Mouse (Mus musculus): ENCODE measurements around the gene Fgf2.

The Fgf2 gene

DNA sequence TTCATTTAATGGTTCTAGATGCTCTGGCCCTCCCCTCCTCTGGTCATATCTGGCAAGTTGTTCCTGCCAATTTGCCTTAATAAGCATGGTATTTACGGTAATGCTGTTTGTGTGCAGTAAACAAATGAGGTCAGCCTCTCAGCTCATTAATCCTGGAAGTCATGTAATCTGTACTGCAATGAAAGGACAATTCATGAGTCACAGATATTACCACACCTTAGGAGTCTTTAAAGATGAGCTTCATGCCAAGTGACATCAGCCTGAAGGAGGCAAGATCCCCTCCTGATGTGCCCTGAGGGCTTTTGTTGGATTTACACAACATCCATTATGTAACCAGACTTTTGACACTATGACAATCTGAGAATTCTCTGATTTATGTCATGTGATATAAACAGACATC lies 6.6 kb downstream of the Fgf2 start:
- no peak for DNase-seq (ENCODE audit: low spot score in 2 of 2)

DNA sequence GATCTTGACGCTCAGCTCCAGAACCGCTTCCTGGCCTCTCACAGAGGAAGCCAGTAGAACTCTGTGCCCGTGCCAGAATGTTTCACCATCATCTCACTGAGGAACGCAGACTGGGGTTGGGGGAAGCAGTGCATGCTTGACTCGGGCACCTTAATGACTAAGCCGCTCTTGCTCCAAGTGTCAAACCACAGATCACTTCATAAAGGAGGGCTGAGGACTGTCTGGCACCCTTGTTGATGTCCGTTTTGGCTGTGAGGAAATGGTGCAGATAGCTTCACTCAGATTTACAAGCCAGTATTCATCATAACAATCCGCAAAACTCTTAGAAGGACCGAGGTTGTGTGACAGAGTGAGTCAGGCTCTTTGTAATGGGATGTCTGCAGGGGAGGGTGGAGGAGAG lies 12.6 kb downstream of the Fgf2 start:
- no peak for DNase-seq (ENCODE audit: low spot score in 2 of 2)

DNA sequence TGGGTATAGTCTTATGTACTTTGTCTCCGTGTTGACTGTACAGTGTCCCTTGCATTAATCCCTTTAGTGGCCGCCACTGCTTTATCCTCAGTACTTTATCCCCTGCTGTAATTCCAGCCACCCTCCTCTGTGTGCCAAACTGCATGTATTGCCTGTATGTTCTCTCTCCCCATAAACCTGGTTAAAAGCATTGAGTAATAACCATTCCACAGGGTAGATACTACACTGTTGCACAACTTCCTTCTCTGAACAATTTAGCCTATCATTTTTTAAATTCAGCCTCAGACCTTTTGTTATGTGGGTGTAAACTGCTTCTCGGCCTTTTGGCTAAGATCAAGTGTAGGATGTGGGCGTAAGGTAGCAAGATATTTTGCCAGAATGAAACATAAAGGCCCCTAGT lies 17.0 kb downstream of the Fgf2 start:
- DNase-seq (ENCODE audit: low spot score in 2 of 2), result no peak

DNA sequence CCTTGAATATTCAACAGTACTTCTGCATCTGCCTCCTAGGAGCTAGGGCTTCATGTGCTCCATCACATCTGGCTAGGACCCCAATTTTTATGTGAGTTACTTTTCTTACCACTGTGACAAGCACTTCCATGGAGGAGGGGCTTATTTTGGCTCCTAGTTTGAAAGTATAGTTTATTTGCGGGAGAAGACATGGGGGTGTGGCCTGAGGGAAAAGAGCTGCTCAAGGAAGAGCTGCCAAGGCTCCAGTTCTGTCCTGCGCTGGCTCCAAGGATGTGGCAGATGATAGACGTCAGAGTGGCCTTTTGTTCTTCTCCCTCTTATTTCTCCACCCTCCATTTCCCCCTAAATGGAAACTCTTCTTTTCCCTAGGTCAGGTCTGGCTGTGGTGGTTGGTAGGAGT lies 17.8 kb downstream of the Fgf2 start:
- no peak for DNase-seq (ENCODE audit: low spot score in 2 of 2)

DNA sequence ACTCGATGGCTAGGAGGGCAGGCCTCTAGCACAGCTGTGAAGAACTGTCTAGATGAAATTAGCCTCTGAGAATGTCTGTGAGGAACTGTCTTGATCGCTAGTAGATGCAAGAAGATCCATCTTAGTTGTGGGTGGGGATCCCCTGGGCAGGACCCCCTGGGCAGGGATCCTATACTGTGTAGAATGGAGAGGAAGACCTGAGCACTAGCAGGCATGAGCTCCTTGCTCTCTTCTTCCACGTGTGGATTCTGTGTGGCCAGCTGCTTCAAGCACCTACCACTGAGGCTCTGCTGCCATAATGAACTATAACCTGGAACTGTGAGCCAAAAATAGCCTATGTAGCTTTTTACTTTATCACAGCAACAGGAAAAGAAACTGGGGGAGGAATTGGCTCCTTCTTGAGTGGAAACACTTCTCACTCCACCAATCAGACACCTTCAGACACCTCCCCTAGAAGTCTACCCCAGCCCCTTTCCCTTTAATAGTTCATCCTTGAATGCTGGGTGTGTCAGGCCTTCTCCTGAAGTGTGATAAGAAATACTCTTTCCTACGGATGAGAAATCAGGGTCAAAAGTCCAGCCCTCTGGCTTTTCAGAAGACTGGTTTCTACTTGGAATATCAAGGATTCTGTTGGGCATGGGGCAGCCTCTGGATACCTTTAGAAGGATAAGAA lies 18.4 kb downstream of the Fgf2 start:
- DNase-seq (ENCODE audit: low spot score in 2 of 2), result no peak

DNA sequence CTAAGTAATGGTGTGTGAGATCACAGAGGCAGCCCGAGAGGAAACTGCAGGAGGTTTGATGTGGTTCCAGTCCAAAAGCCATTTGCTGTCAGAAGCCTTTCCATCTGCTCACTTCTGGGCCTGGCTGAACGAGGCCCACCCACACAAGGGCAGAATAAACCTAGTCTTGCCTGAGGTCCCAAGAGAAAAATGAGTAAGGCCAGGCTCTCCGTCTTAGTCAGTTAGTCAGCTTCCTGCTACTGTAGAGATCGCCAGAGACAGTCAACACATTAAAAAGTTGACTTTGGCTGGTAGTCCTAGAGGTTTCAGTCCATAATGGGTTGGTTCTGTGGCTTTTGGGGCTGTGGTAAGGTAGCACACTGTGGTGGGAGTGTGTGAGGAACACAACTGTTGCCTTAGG lies 22.3 kb downstream of the Fgf2 start:
- DNase-seq (ENCODE audit: low spot score in 2 of 2), result no peak

DNA sequence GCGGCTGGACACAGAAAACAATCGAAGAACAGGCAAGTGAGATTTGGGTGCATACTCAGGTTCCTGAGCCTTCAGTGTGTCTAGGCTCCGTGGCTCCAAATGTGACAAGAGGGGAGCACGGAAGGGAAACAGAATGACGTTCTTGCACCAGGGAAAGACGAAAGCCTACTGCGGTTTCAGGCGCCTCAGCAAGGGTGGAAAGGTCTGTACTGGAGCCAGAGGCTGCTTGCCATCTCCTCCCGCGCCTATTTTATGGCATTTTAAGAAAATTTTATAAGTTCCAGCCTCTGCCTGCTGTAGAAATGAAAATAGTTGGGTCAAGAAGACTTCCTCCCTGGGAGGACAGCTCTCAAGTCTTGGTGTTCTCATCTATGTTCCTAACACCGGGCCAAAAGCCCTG lies 25.6 kb downstream of the Fgf2 start:
- no peak for DNase-seq (ENCODE audit: low spot score in 2 of 2)

DNA sequence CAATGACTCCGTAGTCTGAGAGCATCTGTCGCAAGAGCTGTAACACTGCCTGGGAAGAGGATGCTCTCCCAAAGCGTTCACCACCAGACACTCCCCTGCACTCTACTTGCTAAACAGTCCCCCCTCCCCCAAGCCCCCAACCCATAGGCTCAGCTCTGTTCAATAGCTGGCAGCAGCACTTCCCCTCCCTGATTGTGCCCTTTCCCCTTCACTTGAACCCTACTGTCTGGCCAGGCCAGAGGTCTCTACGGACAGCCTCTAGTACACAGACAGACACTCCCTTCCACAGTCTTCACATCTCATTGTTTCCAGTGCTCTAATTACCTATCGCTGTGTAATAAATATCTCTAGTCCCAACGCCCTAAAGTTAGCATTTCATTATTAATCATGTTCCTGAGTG lies 29.8 kb downstream of the Fgf2 start:
- no peak for DNase-seq (ENCODE audit: low spot score in 2 of 2)

DNA sequence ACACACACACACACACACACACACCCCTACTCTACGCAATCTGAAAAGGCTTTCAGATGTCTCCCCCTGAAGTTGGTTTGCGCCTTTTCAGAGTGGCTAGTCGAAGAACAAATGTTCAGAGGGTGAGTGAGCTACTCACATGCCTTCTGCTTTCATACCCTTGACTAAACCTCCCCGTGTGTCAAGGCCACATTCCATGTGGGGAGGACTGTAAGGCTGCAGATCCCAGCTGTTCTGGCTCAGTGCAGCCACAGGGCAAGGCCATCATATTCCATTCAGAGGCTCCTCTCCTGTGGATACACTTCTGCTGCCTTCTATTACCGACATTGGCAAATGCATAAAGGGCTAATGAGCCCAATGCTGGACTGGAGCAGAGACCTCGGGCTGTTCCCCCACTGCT lies 30.3 kb downstream of the Fgf2 start:
- DNase-seq (ENCODE audit: low spot score in 2 of 2), result no peak

DNA sequence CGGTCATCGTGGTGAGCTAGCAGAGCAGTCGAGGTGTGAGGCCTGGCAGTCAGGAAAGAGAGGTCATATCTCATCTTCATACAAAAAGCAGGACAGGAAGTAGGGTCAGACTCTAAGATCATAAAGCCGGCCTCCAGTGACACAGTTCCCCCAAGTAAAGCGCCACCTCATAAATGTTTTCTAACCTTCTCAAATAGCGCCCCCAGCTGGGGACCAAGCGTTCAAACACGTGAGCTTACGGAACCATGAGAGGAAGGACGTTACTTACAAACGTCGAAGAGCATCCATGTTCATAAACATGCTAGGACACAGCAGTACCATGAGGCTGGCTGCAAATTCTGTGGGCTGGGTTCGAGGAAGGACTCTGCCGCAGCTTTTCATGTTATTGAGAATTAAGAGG lies 31.1 kb downstream of the Fgf2 start:
- no peak for DNase-seq (ENCODE audit: low spot score in 2 of 2)

DNA sequence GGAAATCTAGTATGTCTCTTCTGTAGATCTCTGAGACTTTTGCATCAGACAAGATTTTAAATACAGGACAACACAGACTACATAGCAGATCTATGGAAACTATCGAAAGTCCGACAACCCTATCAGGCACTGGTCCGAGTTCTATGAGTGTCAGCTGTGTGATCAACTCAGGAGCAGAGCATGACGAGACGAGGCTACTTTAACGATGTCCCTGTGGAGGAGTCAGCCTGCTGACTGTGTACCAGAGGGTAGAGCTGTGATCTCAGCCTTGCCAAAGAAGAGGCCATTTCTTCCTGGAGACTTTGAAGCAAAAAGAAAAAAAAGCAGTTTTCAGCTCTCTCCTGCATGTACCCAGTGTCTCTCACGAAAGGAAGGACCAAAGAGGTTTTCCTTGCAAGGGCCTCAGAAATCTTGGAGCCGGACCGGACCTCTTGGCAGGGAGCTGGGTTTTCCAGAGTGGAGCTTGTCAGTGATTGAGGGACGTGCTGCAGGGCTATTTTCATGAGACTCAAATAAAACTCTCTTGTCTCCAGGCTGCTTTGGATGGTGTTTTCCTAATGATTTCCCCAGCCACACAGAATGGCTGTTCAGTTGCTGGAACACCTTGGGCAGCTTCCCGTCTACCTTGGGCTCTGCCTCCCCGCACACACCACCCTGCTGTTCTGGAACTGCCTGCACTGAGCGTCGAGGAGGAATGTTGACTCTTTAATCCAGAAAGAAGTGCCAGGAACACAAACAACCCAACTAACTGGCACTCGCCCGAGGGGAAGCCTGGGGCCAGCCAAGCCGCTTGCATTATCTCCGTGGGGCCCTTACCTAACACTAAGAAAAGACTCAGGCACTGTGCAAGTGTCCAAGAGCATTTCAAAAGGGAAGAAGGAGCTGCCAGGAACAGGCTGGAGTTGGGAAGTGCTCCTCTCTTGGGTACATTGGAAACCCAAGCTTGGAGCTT lies 32.1 kb downstream of the Fgf2 start:
- no peak for DNase-seq (ENCODE audit: low spot score in 2 of 2)

DNA sequence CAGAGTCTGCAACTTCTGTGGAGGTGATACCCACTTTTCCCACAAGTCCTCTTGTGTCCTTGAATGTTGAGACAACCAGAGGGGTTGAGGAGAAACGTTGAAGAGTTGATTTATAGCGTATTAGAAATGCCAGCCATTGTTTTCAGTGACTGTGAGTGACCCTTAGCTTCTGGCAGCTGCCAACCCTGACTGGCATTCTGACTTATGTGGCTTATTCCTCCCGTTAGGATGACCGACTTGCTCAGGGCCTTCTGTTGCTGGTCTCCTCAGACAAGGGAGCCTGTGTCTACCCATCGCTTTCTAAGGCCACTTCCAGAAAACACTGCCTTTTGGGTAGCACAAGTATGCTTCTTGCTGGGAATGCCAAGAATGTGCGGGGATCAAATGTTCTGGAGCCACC lies 33.3 kb downstream of the Fgf2 start:
- no peak for DNase-seq (ENCODE audit: low spot score in 2 of 2)

DNA sequence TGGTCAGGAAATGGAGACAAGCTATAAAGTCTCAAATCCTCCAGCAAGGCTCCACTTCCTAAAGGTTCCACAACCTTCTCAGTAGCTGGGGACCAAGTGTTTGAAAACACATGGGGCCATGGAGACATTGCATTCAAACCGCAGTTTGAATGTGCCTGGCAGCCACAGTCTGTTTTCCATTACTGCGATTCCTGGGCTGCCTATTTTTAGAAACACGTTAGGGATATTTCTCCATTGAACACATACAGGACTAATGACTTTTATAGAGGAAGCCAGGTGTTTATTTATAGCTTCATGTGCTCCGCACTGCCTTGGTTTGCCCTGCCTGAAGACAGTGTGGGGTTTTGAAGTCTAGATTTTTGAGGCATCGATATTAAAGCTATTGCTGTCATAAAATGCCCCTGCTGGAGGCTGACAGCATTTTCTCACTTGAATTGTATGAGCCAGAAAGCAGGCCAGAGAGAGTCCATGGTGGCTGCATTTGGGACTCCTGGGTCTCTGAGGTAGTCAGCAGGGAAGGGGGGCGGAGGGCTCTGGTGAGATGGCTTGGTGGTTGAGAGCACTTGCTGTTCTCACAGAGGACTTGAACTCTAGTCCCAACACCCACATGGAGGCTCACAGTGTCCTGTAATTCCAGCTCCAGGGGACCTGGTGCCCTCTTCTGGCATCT lies 35.1 kb downstream of the Fgf2 start:
- DNase-seq (ENCODE audit: low spot score in 2 of 2), result no peak

DNA sequence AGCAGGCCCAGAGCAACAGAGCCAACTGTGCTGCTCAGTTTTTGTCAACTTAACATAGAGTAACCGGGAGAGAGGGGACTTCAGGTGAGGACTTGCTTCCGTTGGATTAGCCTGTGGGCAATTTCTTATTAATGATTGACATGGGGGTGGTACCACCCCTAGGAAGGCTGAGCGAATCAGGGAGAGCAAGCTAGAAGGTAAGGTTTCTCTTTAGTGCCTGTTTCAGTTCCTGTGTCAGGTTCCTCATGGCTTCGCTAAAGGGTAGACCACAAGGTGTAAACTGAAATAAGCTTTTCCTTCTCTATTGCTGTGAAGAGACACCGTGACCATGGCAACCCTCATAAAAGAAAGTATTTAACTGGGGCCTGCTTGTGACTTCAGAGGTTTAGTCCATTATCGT lies 39.2 kb downstream of the Fgf2 start:
- no peak for DNase-seq (ENCODE audit: low spot score in 2 of 2)

DNA sequence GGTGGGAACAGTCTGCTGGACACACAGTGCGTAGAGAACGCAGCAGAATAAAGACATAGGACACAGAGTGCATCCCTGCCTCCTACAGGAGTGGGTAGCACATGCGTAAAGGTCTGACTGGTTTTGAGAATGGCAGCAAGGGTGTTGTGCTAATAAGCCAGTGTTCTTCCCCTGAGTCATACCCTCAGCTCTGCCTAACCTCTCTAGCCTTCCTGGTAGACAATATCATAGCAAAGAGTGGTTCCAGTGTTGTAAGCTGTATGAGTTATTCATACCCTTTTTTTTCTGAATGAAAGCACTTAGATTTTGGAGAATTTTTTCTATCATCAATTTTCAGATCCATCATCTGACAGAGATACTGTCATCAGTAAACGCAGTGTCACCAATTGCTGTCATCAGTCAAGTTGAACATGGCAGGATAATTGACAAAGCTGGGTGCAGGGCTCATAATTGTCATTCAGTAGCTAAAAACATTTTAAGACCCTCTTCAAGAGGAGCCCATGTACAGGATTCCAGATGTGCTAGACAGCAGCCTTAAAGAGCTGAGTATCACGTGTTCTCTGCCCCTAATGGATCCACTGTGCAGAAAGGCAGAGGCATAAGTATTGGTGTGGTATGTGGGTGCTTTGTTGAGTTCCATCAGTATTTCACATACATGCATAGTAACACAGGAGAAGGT lies 48.9 kb downstream of the Fgf2 start:
- no peak for DNase-seq (ENCODE audit: low spot score in 2 of 2)

DNA sequence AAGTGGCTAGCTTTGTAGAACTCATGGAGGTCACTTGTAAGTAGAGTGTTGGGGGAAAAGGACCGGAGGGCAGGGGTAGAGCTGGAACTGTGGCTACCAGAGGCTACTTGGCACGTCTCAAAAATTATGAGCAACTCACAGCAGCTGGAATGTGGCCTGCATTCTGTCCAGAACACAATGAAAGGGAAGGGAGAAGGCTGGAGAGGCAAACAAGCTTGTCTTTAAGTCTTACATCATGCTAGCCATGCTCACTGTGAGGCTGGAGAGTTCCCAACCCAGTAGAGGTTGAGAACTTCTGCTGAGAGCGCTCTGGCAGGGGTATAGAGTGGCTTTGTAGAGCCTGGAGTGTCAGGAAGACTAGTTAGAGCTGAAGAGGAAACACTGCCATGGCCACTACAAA lies 49.5 kb downstream of the Fgf2 start:
- DNase-seq (ENCODE audit: low spot score in 2 of 2), result no peak

DNA sequence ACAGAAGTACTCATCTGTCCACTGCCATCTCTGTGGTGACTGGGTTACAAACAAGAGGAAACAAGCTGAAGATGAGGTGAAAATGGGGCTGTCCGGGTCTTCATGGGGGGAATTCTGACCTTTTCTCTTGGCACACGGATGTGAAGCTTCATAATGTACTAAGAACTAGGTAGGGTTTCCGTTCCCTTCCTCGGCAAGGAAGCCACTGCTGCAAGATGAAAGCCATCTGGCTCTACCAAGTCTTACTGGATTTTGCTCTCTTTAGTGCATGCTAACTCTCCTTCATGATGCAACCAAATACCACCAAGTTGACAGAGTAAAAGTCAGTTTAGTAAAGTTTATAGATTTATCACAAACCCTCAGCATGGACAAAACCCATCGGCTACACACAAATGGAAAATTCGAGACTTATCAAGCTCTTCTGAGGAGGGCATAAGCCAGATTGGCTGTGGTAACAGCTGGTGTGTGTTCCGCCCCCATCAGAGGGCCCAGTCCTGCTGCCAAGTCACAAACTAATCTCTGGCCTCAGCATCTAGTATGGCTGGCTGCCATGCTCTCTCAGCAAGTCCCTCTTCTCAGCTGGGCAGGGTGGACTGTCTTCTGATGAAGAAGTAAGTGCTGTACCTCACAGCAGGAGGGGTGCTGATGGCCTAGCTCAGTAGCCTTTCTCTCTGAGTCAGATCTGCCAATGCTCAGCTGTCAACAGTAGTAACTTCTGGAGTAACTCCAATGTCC lies 50.7 kb downstream of the Fgf2 start:
- peak in 1 of 2 experiments; percentile 72 for DNase-seq (ENCODE audit: low spot score in 2 of 2)

DNA sequence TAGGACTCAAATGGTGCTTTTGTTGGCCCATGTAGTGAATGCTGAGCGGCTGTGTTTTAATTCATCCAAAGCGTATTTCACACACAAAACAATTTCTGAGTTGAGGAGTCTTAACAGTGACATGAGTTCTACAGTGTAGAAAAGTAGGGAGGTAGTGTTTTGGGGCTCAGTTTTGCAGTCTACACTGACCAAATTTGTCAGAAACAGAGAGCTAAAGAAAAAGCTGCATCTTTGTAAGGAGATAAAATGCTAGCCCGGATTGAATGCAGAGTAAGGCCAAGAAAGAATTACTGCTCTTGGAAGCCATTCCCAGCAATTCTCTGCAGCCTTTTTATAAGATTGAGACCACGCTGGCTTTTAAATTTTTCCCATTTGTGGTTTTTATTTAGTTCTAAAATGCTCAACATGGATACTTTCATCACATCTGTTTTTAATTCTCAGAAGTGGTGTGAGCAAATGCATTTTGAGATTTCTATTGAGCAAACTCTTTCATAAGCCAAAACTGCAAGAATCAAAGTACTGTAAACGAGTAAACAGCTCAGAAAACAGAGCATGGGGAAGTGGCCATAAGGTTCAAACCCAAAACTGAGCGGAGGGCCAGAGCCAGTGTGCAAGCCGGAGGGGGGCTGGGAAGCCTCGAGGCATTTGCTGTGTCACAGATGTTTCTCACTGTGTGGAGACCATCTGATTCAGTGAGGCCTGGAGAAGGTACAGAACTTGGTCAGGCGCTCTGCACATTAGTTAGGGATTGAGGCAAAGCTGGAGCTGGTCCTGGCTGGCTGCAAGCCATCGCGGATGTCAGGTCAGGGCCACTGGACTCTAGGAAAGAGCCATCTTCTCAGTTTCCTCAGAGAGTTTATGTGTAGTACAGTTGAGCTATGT lies 53.8 kb downstream of the Fgf2 start:
- DNase-seq (ENCODE audit: low spot score in 2 of 2), result no peak

DNA sequence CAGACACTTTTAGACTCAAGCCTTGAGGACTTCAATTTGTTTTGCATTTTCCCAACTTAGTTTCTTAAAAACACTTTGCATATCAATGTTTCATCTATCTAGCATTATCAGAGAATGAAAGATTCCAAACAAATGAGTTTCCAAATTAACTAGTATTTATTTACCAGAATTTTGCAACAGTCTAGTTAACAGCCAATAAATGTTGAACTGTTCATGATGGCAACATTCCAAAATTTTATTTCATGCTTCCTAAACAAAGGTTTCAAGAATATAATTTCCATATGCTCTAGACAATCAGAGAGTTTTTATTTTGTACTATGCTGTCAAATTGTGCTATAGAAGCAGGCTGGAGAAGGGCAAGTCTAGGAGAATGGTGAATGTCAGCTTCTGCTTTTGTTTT lies 59.5 kb downstream of the Fgf2 start:
- no peak for DNase-seq (ENCODE audit: low spot score in 2 of 2)

DNA sequence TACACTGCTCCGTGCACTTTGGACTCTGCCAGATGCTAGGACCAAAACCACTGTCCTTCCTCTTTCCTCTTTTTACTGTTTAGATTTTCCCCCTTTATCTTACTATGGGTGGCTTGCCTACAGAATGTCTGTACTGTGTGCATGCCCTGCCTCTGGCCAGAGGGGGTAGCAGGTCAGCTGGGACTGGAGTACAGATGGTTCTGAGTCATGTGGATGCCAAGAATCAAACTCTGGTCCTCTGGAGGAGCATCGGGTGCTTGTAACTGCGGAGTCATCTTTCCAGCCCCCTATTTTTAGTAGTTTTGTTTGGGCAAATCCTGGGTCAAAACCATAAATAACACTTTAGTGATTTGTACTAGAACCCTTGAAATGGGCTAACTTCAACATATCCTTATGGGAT lies 65.3 kb downstream of the Fgf2 start:
- DNase-seq (ENCODE audit: low spot score in 2 of 2), result no peak

Measured in cerebellum, postnatal 4 days (tissue).